Mouse (Mus musculus) retina, adult 2 months (tissue): Measurements from ENCODE around the gene Uxt.

Experiments
- DNase-seq: peaks from one replicate; pipeline ENCODE4 v3.0.0-alpha.2; 2012; ENCODE audit warnings: low read depth, low spot score

The Uxt gene

DNA sequence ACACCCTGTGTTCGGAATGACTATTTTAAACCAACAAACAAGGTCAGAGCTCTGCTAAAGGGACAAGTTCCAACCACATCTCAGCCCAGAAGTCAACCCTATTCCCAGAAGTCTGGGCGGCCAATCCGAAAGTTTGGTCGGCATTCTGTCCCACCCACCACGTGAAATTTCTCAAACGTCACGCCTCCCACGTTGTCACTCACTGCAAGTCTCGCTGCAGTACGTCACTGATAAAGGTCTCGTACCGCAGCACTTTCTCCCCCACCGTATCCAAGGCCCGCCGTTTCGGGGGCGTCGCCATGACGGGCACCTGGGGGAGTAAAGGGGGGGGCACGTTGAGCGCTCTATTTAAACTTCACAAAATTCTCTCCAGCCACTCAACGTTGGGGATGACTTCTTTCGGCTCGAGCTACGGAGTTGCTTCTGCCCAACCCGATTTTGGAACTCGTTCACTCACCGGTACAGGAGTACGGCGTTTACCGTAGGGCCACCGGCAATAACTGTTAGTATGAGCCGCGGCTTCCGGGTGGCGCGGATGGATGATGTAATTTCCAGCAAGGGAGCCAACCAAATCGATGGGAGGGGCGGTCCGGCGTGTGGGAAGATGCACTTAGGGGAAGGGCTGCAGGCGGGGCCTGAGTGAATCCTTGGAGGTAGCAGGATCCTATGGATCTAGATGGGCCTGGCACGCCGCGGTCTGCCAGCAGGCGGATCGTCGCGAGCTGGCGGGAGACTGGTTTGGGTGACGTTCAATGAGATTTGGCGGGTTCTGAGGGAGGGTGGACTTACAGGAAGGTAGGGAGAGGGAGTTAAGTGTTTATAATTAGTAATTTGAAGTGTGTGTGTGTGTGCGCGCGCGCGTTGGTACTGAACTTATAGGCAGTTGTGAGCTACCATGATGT lies at the start of gene Uxt:
Uxt (minus strand) TSS at position 541 of the 902 bp plus-strand sequence.
- peak; percentile 75 for DNase-seq

DNA sequence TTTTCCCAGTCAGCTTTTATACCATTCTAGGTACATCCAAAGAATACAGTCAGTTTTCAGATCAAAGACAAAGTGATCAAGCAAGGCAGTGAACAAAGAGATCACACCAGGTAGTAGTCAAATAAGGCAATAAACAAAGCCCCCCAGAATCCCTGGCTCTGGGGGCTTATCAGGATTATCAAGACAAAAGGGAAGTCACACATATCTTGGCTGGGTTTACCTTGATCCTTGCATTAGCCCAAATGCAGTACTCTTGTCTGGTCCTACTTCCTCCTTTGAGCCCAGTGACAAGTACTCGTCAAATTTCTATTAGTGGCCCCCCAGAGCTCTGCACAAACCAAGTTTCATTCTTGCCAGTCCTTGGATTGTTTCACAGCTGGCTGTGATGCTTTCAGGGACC lies 19.1 kb upstream of the Uxt start:
- DNase-seq: no peak

DNA sequence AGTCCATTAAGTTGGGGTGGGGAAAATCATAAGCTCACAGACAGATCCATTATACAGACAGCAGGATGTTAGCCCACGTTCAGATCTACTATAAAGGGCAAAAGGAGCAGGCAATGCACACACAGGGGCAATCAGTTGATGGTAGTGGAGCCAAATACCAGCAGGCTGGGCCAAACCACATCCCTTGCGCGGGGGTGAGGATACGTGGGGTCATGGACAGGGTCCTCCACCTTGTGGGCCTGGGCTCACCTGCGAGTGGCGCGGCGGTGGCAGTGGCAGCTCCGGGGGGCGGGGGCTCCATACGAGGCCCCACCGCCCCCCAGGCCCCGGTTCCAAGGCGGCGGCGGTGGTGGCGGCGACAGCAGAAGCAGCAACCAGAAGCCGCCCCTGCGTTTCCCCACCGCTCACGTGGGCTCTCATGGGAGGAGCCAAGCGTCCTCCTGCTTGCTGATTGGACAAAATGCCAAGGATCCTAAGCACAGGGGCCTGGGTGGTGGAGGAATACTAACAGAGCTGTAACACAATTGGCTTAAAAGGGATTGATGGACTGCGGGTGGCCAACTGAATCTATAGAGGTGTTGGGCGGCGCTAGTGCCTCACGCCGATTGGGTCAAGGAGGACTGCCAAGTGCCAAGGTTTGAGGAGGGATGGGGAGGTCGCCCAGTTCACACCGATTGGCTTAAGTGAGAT lies 11.5 kb downstream of the Uxt start, which contains the start of gene Elk1:
Elk1 (minus strand) TSS at position 418 of the 690 bp plus-strand sequence.
- DNase-seq: peak; percentile 64

DNA sequence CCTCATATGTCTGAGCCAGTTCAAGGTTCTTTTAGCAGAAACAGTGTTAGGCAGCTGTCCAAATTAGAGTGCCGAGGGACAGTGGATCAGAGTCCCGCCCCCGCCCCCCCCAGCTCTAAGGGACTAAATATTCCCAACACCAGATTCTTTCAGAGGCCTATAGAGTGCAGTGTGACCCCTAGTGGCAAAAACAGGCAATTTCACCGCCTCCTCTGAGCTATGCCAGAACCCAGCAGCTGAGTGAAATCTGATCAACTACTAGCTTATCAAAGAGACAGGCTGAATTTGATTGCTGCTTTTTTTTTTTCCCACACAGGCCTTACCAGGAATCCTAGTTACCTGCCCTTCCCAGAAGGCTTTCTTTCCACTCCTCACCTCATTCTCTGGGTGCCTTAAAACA lies 15.8 kb downstream of the Uxt start:
- peak; percentile 37 for DNase-seq

DNA sequence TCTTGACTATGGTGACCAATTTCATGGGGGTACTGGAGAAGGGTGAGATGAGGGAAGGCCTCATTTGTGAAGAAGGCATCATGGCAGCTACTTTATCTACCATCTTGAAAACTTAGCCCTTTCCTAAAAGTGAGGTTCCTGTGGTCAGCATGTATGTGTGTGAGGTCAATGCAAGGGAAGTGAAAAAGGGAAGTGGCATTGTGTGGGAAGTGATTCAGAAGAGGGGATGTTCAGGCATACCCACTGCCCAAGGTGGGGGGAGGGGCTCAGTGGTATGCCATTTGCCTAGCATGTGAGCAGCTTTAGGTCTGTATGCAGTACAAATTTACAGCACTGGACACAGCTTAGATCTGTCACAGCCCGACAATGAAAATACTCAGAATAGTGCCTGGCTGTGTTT lies 29.9 kb downstream of the Uxt start:
- DNase-seq: no peak

DNA sequence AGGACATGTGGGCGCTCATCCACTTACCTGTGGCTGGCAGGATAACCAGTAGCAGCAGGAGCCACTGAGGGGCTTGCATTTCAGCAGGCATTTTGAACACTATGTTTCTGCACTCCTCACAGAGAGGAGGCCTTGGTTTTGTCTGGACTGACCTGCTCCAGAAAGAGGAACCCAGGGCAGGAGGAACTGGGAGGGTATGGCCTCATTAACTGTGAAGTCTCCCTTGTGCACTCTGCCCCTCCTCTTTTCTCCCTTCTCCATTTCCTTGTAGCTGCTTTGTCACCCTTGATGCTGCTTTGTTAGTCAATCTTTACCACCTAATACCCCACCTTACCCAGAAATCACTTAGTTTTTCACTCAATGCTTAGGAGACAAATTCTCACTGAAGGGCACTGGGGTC lies 30.5 kb downstream of the Uxt start, which contains the start of gene Cfp:
Cfp (minus strand) TSS at position 192 of the 400 bp plus-strand sequence.
- no peak for DNase-seq

DNA sequence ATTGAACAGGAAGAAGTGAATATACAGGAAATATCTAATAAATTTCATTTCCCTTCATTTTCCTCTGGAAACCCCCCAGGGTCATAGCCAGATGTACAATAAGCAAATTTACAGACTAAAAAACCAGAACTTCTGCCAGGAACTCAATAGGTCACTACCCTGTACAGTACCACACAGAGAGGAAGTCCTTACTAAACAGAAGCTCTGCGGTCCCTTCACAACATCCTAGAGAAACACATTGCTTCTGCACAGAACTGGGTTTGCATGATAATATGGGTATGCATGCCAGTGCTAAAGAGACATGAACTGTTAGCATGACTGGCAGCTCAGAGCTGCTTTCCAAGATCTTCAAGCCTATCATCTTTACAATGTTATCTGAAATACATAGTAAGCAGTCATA lies 32.0 kb downstream of the Uxt start:
- DNase-seq: no peak

DNA sequence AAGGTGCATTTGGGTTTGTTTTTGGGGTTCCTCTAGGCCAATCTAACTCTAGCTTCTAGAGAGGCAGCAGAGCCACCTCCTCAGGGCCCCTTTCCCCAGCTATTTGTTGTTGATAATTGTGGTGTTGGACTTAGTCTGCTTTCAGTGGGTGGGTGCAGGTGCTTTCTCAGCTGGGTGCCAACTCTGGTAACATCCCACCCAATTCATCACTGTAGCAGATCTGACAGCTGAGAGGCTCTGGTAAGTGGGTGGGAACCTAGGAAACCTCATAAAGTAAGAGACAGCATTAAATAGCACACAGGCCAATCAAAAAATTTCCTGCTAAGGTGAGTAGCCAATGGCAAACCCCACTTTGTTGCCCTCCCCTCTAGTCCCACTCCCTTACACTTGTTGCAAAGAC lies 36.8 kb downstream of the Uxt start:
- DNase-seq: no peak

DNA sequence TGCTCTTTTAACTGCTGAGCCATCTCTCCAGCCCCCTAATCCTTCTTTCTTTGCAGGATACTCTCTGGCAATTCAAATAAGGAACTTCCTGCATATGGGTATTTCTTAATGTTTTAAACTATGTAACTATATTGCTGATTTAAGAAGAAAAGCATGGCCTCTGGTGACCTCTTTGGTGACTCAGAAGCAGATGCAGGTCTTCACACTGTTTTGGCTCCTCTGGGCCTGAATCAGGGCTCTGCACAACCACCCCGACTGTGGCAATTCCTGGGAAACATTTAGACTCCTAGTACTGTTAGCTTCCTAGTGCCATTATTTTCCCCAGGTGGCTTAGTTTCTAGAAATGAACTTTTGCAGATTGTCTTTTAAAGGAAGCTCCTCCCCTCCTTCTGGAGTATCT lies 38.3 kb downstream of the Uxt start:
- DNase-seq: no peak

DNA sequence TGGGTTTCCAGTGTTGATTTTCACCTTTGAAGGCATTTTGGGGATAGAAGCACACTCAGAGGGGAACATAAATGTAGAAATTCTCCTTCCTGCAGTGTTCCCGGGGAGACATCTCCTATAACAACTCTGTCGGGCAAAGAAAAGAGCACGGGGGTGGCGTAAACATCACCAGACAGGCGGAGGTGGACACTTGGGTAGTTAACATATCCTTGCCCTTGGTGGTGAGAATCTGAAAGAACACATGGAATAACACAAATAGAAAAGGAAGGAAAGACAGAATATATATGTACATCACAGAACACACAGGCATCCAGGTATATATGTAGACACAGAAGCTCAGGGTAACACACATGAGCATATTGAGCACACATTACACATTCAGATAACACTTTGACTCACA lies 40.5 kb downstream of the Uxt start:
- DNase-seq: no peak

DNA sequence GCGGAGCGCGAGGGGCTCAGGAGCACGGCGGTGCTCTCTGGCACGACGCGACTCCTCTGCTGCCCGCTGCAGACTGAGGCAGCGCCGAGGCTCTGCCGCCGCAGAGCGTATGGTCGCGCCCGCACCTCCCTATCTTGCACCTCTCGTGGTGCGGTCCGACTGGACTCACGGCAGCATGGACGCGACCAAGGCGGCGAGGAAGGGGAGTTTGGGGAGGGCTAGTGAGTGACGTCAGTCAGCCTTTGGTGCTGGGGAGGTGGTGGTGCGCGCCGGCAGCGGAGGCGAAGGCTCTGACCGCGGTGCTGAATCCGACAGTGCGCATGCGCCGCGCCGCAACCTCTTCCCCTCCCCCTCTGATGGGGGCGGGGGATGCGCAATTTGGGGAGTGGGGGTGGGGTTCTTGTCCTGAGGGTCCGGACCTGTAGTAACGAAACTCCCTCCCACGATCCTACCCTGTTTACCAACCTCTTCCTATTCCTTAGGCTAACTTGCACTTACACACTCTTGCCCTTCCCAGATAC lies 40.9 kb downstream of the Uxt start, which contains the start of gene Syn1:
Syn1 (minus strand) TSS at position 161 of the 521 bp plus-strand sequence.
- peak; percentile 73 for DNase-seq

DNA sequence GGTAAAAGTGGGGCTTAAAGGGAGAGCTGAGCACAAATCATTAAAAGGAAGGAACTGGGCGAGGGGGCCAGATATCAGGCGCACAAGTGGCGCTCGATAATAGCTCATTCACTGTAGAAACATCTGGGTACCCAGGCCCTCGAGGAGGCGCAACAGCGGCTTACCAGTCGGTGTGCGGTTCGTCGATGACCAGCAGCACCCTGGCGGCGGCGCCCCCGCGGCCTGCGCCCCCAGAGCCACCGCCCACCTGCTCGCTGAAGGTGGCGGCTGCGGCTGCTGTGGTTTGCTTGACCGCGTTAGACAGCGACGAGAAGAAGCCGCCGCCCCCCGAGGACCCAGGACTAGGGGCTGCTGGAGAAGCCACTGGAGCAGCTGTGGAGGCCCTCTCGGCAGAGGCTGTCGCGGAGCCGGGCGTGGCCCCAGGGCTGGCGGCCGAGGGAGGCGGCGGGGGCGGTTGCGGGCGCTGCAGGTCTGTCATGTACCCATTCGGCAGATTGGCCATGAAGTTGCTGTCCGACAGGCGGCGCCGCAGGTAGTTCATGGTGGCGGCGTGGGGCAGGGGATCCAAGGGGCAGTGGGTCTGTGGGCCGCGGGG lies 41.5 kb downstream of the Uxt start:
- DNase-seq: no peak

DNA sequence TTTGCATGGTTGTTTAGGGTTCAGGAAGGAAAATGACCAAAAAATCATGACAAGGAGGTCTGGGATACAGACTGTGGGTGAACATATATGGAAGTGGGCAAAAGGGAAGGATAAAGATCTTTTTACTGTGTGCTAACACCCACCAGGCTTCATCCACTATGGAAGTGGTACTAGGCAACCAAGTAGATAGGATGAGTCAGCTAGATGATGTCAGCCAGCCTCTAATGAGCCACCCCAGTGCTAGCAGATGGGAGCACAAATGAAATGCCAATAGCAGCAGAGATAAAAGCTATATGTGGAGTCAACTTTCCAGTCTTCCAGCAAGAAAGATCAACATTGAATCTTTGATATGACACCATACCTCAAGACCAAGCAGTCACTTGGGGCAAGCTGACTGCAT lies 46.7 kb downstream of the Uxt start:
- DNase-seq: no peak

DNA sequence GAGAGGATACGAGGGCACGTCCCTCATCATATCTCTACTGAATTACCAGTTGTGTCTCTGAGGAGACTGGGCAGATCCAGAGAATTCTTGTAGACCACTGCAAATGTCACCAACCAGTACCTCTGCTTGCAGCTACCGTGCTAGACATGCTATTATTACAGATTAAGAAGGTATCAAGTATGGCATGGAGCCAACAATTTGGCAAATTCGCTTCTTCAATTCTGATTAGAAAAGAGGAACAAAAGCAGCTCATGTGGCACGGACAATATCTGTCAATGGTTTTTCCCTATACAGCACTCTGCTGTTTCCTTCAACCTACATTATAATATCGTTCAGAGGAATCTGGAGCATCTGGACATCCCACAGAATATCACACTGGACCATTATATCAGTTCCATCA lies 48.1 kb downstream of the Uxt start:
- DNase-seq: no peak

DNA sequence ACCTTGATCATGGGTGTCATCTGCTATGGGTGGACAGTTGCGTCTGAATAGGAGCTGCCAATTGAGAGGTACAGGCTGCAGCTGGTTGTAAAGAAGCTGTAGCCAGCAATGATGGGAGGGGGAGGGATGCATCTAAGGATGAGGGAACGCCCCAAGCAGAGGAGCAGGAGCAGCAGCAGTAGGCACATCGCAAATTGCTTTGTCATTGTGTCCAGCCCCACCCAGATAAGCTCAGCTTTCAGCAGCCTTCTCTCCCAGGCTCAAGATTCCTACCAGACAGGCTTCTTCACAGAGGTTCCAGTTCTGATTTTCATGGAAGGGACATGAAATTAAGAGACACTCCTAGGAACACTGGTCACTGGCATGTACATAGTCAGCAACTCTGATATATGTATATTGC lies 51.7 kb downstream of the Uxt start:
- DNase-seq: no peak
